Mouse (Mus musculus) activated CD4-positive, CD25-positive, alpha-beta regulatory T cell, adult 4 months (primary cell): ENCODE measurements at regions not wholly inside any gene's neighbourhood (a gene's known extent, or its start where the extent isn't known, plus 50 kb on each side); places are given as distances from the start of the nearest gene placed in this dataset.

ENCODE experiments used
- ATAC-seq: one replicate; pipeline ENCODE4 v1.8.0; 2017

DNA sequence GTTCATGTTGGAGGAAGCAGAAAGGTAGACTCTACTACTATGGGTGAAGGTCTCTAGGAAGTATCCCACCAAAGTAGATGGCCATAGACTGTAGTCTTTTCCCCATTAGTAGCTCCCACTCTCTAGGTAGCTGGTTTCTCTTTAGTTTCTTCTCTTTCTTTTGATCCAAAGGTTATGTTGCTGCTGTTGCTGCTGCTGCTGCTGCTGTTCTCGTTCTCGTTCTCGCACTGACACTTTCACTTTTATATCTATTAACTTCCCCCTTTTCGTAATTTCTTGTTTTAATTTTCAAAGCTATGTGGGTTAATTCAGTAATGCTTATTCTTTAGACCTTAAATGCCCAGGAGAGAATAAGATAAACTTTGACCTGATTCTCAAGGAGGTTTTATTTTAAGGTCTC, 58.3 kb downstream of the Tmem100 start:
- ATAC-seq = no peak

DNA sequence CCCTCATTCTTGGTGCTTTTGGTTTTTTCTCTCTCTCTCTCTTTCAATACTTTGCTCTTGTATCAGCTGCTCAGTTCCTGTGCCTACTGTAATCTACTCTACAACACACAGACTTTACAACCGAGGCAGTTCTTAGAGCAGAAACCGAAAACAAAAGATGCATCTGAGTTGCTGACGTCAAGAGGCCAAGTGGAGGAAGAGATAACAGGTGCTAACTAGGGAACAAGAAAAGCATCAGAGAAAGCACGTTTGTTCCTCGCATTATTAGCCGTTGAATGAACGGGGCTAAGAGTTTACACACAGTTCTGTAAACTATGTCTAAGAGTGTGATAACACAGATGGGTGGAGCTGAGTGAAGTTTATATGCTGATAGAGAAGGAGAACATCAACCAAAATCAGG, 63.9 kb downstream of the Tmem100 start:
- ATAC-seq = peak; percentile 78

DNA sequence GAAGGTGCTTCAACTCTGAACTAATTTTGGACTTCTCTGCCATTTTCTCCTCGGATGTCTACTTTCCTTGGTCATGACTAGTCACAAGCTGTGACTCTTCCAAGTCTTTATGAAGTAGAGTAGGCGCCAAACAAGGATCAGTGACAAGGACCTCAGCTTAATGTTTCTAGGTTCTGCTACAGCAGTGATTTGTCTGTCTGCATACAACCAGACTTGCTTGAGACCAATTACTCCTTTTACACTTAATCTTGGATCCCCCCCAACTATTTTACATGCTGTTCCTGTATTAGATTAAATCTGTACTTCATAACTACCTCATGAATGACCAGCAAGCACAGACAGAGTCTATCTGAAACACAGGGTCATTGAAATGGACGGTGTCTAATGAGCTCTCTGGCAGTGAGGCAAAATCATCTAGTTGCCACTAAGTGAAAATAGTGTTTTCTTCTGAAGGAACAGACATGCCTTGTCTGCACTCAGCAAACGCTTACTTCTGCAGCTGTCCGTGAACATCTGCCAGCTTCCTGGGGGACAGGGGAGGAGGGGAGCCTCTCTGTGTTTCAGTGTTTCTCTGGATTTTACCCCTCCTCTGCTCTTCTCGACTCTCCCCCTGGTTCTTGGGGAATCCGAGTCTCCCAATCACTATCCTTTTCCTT, 64.7 kb downstream of the Tmem100 start:
- no peak for ATAC-seq

DNA sequence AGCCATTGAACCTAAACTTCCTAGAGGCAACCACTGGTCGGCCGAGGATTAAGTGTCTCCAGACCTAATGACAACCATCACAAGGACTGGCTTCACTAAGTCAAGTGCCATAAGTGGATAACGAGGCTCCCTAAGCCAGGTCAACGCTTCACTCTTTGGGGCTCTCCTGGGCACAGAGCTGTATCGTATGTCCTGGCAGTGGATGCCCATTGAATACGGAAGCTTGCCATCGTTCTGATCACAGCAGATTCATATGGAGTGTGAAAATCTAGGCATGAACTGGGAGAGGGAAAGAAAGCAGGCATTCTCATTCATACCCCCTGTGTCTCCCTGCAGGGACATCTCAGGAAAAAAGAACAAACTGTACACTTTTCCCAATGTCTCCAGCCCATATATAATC, 68.3 kb downstream of the Tmem100 start:
- no peak for ATAC-seq

DNA sequence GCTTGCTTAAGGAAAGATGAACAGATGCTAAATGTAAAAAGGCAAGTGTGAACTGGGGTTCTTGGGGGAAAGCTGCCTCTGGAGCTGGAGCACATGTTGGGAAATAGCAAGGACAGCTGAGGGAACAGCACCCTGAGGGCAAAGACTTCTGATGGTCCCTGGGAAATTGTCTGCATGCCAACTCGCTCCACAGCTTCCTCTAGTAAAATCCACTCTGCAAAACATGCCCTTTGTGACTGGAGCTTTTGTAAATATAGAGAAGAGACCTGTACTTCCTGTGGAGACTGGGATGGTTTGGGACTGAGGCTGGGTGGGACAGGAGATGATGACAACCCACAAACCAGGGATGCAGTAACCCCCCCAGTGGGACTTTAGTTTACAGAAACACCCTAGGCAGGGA, 69.0 kb downstream of the Tmem100 start:
- ATAC-seq = no peak

DNA sequence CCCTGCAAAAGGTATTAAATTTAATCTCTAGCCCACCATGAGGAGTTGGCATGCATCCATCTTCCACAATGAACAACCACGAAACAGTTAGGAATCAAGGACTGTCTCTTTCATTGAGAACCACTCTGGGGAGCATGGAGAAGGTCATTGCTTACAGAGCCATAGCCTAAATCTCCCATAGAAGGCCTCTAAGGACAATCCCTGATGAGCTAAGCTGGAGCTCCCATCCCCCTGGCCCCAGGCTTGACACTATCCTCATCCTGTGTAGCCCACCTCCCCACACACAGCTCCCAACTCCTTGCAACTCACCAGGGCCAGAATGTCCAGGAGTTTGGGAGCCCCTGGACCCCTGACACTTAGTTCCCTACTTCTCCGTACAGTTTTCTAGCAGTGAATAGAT, 70.0 kb downstream of the Tmem100 start:
- ATAC-seq = no peak

DNA sequence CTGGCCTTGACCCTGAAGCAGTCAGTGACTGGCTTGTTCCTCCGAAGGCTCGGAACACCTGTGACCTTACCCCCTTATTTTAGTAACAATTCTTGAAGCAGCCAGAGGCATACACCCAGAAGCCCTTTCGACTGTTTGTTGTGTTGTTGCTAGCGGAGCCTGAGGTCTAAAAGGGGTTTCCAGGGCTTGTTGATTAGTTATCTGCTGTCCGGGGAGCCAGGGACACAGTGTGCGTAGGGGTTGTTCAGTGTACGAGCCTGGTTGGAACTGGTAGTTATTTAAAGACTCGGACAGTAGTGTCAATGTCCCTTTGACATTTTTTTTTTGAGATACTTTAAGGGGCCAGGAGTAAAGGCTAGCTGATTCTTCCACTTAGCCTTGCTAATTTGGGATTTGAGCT, 71.1 kb downstream of the Tmem100 start:
- no peak for ATAC-seq

DNA sequence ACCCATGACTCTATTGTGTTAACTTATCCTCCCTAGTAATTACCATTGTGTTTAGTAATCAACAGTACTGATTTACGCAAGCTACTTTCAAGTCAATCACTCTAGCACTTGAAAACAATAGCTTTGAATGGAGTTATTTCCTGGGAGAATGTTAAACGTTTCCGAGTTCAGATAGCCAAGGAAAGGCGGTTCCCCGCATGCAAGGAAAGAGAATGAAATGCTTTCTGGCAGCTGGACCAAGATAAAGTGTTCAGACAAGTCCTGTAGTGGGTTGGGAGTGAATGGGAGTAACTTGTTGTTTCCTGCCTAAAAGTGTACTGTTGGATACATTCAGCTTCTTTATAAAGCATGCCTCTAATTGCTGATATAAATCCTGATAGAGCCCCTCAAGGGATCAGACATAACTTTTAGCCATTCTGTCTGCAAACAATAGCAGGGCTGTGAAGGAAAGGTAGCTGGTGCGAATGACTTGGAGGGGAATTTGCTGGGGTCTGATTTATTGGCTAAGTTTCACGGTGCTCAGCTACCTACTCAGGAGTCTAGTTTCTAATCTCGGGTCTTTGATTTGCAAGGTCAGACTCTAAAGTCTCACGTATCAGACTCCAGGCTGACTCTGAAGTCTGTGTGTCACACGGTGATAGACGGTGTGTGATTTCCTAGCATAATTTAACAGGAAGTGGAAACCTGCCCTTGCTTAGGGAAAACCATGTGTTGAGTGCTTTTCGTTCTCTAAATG, 76.1 kb downstream of the Tmem100 start:
- ATAC-seq = no peak

DNA sequence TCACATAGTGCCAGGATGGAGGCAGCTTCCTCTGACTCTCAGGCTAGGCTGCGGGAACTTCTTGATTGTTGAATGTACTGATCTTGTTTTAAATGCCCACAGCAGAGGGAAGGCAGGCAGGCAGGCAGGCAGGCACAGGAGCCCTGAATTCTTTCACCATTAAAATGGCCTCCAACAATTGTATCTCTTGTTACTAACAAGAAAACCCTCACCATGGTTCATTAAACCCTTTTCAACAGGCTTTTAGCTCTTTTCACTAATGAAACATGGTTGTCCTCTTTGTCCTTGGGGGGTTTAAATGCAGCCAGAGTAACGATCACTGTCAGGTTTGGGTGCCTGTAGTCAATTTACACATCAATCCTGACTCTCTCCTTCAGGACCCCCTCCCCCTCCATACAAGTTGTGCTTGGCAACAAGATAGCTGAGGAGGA, 77.8 kb upstream of the Gm45716 start:
- no peak for ATAC-seq

DNA sequence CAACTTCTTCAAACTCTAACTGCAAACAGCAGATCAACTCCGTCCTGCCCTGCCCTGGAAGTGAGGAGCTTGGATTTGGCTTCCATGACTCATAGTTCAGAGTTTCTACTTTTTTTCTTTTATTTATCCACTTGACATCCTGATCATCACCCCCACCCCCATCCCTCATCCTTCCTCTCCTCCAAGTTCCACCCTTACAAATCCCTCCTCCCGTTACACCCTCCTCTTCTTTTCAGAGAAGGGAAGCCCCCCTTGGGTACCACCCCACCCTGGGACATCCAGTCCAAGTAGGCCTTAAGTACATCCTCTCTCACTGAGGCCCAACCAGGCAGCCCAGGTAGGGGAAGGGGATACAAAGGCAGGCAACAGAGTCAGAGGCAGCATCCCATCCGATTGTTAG, 77.3 kb upstream of the Gm45716 start:
- ATAC-seq = no peak

DNA sequence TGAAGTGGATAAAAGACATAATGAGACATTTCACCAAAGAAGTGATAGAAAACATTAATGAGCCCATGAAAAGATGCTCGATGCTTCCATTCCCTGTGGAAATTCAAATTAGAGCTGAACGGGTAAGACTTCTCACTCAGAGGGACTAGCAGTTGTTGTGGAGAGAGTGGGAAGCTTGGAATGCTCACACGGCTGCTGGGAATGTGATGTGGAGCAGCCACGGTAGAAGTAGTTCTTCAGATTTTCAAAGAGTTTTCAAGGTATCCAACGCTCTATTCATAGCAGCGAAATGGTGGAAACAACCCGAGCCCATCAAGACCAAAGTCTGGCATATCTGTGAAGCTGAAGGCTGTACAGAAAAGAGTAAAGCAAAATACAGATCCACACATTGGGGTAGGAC, 75.3 kb upstream of the Gm45716 start:
- no peak for ATAC-seq

DNA sequence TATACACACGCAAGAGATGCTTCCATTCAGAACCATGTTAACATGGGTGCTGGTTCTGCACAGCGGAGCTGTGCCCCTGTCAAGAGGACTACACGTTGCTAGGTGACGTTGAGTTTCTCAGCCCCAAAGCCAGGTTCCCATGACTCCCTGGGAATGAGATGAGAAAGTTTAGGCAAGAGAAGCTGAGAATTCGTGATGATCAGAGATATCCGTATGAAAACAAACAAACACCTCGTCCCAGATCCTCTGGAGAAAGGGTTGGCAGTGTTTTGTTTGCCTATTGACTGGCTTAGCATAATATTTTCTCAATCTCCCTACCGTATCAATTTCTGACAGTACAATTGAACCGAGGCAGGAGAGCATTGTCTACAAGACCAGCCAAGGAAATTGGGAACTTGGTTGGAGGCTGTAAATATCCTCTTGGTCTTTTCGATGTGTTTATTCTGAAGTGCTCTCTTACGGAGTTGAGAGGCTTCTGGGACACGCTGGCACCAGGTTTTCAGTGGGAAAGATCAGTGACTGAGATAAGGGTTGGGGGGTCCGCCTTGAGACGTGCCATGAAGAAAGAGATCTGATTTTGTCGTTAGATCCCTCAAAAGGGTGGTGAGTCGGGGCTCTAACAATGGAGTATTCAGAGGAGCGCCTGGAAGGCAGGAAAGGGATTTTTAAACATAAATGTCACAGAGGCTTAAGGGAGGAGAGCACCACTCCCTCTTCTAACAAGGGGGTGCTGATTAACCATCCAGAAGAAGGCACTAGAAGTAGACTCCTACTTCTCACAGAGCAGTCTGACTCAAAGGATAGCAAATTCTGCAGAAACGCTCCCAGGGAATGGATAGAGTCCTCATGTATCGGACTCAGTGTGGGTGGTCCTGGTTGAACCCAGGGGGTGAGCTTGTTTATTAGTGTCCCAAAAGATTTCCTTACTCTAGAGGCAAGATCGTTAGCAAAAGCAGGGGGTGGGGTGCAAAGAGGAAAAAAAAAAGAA, 70.5 kb upstream of the Gm45716 start:
- no peak for ATAC-seq

DNA sequence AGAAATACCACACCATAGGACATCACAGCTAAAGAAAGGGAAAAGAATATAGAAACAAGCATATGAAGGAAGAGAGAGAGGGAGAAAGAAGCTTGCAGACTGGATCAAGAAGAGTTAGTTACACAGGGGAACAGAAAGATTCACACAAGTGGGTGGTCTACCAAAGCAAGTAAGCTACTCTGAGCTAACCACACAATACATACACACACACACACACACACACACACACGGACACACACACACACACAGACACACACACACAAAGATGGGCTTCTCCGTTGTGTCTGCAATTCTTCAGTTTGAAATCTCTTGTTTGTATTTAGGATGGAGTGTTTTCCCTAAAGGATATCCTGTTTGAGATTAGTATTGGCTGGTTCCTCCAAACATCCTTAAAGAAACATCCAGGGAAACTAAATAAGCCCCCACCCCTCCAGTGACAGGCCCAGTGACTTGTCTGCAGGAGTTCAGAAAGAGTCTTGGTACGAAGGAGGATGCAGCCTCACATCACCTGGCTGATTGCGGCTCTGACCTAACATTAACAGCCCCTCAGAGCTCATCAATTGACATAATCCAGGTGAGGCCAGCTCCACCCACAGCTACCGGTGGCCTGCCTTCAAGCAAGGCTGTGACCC, 69.7 kb upstream of the Gm45716 start:
- no peak for ATAC-seq

DNA sequence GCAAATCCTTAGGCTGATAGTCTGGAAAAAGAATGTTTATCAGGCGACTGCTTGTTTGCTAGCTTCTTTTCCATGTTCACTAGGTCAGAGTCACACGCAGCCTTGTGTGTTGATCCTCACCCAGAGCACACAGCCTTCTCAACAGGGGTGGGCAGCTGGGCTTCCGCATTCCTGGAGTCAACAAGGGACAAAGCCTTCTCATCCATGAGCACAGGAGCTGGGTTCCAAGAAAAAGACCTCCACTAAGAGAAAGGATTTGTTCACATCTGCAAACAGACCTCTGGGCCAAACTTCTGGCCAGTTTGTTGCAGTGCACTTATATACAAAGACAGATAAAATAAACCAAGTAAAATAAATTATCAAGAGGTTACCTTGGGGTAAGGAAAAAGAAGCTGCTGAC, 65.6 kb upstream of the Gm45716 start:
- no peak for ATAC-seq

DNA sequence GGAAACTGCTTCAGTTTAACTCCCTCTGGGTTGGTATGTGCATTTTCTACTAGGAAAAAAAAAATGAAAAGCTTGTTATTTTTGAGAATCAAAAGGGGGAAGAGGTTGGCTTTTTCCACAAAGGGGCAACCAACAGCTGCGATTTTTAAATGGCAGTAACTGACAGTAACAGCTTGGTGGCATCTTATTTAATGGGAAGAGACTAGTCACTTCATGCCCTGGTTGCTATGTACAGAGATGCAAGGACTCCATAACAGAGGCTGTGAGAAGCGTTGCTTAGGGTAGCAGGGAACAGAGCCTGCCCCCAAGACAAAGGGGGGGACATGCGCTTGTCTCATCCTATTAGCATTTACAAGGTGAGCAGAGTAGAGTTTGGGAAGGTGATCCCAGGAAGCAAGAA, 64.8 kb upstream of the Gm45716 start:
- no peak for ATAC-seq

DNA sequence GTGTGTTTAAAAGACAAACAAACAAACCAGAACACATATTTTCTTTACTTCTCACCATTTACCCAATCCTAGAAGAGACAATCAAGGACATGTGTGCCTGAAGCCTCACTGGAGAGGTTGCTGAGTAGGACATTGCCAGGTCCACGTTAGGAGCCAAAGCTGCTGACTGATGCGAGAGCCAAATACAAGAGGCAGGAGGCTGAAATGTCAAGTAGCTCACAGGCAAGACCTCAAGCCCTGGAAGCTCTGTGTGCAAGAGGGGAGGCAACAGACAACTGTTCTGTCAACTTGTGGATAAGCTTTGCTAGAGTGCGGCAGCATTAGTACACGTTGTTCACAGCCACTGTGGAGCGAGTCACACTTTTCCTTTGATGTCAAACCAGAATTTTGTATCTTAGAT, 63.6 kb upstream of the Gm45716 start:
- ATAC-seq = no peak

DNA sequence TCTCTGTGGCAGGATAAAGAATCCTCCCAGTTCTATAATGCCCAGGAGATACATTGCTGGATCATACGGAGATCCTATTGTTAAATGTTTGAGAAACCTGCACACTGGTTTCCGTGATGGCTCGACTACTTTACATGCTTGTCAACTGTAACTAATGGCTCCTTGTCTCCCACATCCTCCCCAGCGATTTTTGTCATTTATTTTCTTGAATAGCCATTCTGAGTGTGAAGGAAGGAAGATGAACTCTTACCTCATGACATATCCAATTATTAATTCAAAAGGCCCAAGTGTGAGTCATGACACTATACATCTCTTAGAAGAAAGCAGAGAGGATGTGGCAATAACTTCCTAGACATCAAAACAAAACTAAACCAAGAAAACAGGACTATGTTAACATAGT, 61.2 kb upstream of the Gm45716 start:
- ATAC-seq = no peak

DNA sequence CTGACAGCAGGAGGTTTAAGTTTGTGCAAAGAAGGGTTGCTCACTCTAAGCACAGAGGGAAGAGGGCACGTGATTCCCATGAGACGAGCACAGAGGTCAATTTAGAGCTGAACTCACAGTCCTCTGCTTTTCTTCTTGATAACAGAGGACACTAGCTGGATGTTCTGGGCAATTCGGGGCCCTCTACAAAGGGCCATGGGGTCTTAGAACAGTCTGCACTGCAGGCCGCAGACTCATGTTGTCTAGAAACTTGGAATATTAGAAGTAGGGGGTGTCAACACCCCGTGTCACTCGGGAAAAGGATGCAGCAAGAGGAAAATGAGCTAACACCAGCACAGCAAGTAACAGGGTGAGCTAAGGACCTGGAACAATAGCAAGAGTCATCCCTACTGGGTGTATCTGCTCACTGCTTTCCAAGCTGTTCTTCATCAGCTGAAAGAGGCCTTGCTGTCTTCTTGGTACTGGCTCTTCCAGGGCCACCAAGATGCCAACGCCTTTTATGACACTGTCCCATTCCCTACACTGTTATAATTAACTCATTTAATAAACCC, 58.5 kb upstream of the Gm45716 start:
- ATAC-seq = no peak

DNA sequence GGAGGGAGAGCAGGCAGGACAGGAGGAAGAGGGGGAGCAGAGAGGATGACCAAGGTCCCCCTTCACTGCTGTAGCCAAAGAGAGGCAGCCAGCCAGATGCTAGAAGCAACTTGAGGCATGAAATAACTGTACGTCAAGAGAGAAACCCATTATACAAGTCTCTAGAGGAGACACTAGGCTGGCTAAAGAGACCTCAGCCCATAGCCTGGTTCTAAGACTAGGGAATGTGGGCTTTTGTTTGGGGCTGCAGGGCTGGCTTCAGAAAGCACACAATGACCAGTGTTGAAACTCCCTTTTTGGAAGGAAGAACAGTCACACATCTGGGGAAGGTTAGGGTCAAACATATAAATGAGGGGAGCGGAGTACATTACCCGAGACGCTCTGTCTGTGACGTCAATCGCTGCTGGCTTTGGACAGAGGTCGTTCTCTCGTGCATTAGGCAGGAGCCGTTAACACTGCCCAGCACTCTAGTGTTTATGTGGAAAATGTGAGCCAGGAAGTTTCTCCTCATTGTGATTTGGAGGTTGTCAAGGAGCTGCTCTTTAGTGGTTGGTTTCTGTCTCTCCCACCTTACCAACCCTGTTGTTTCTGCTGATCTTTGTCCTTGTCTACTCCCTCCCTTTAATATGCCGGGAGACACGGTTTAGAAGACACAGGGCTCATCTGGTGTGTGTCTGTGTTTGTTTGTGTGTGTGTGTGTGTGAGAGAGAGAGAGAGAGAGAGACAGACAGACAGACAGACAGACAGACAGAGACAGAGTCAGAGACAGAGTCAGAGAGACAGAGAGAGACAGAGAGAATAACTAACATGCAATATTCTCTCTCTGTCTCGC, 57.5 kb upstream of the Gm45716 start:
- ATAC-seq = no peak

DNA sequence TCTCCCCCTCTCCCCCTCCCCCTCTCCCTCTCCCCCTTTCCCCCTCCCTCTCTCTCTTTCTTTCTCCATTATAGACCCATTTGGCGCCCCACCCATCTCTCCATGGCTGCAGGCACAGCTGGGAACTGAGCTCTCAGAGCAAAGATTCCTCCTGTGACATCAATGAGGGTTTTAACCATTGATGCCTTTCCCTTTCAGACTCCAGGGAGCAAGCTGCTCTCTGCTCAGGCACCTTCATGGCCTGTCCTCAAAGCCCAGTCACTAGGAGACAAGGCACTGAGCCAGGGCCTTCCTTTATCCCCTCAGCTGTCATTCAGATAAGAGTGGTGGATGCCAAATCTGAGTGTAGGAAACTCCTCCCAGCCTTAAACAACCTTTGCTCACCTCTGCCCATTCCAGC, 56.8 kb upstream of the Gm45716 start:
- ATAC-seq = no peak

DNA sequence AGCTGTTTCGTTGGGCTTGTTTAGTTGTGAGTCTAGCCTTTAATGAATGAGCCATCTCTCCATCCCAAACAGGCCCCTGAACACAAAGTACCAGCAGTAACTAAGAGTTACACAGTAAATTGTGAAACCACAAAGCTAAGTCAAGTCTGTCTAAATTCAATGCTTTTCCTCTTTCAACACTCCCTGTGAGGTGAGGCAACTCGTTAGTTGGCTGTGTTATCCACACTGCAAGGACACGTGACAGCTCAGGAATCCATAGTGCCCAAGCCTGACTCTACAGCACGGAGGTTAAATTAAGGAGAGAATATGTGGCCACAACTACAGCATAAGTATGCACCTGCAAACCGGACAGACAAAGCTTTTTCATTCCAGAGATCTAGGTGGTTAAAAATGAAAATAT, 54.9 kb upstream of the Gm45716 start:
- ATAC-seq = no peak

DNA sequence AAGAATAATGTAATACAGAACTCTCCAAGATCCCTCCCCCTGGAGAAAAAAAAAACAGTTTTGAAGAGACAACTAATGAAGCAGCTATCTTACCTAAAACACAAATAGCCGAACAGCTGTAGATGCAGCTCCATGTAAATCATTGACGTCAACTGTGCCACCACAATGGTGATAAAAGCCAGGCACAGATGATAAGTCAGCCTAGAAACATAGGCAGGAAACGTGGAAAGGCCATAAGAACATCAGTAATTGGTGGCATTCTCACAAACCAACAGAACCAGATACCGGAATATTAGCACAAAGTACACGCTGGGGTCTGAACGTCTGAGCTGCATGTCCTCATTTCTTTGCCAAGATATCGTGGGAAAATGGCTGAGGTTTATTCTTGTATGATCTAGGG, 51.2 kb upstream of the Gm45716 start:
- ATAC-seq = no peak
